Mouse (Mus musculus): ENCODE data around the gene Zfp62. TPM values are rescaled to one million over a fixed set of nuclear protein-coding genes. Genes with fewer than 3 reads are reported as not detected.

The Zfp62 gene
- polyA plus RNA-seq, 1 experiment: 3.3 TPM

DNA sequence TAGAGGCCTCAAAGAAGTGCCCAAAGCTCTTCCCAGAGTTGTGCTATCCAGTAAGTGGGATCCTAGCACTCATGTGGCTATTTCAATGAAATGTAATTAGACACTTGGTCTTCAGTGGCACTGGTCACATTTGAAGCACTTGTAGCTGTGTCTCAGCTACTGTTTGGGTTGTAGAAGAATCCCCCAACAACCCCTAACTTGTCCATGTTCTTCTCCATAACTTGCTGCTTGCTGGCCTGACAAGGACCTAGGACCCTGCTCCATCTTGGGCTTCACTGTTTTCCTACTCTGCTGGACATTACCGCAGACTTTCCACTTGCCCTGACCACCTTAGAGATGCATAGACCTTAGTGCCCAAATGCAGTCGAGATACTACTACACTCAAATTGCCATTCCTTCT is 1.0 kb upstream of the Zfp62 start:
- H3K79me3 ChIP-seq (ENCODE audit: low read depth): peaks cover 38% of the 10 kb centered on the region
- peak overlapping the region; percentile 54 for H3ac ChIP-seq (ENCODE audit: control insufficient read depth, insufficient read length, low read depth)
- peaks cover 53% of the 10 kb centered on the region for H3K79me2 ChIP-seq (ENCODE audit: control insufficient read depth, insufficient read depth)
- TF ChIP-seq CEBPB (IDR thresholded peaks at IDR 0.05; ENCODE audit: low read depth): no peak
- TF ChIP-seq MYOG (IDR thresholded peaks at IDR 0.05; ENCODE audit: control insufficient read depth, extremely low read depth, insufficient read length): no peak
- no peak for TF ChIP-seq MAX (IDR thresholded peaks at IDR 0.05)
- TF ChIP-seq MYOD1 (IDR thresholded peaks at IDR 0.05; ENCODE audit: control insufficient read depth, insufficient read length, low read depth): no peak
- H3K36me3 ChIP-seq (ENCODE audit: control insufficient read depth, insufficient read depth): peaks cover 9% of the 10 kb centered on the region
- no peaks in the 10 kb centered on the region for H3K27me3 ChIP-seq (ENCODE audit: control insufficient read depth, insufficient read depth, insufficient read length)
- peak overlapping the region; percentile 68 for H3K4me3 ChIP-seq (ENCODE audit: insufficient read depth, poor library complexity, severe bottlenecking)

DNA sequence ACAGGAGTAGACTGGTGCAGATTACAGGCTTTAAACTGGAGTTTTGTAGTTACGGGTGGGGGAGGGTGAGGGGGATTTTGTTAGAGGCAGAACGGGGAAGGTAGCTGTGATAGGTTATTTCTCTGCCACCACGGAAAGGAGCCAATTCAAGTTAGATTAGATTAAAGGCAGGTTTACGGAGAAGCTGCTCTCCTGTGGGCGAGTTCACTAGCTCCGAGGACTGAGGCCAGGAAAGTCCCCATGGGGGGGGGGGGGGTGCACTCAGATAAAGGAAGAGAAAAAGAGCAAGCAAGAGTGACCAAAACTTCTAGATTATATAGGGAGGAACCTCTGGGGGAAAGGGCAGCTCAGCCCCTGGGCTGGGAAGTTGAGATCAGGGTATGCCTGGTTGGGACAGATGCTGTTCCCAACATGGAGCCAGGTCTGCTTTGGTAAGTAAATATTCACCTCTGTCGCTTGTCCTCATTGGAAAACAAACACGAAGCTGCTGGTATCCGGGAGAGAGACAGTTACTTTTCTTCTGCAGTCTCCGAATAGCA is 500 bp upstream of the Zfp62 start:
- peaks cover 58% of the 10 kb centered on the region for H3K79me2 ChIP-seq (ENCODE audit: control insufficient read depth, insufficient read depth)
- TF ChIP-seq MYOD1 (IDR thresholded peaks at IDR 0.05; ENCODE audit: control insufficient read depth, insufficient read length, low read depth) (no peak), CTCF (IDR thresholded peaks at IDR 0.05; ENCODE audit: control insufficient read depth, insufficient read depth, insufficient read length) (no peak), CEBPB (IDR thresholded peaks at IDR 0.05; ENCODE audit: low read depth) (no peak), MAX (IDR thresholded peaks at IDR 0.05) (no peak), USF1 (IDR thresholded peaks at IDR 0.05; ENCODE audit: low read depth) (no peak), FOSL1 (IDR thresholded peaks at IDR 0.05; ENCODE audit: insufficient read depth, low read length, poor library complexity, severe bottlenecking) (no peak), MYOG (IDR thresholded peaks at IDR 0.05; ENCODE audit: control insufficient read depth, extremely low read depth, insufficient read length) (no peak)
- peaks cover 14% of the 10 kb centered on the region for H3K36me3 ChIP-seq (ENCODE audit: control insufficient read depth, insufficient read depth)
- peak overlapping the region; percentile 68 for H3K4me3 ChIP-seq (ENCODE audit: insufficient read depth, poor library complexity, severe bottlenecking)
- H3K79me3 ChIP-seq (ENCODE audit: low read depth): peaks cover 42% of the 10 kb centered on the region
- H3ac ChIP-seq (ENCODE audit: control insufficient read depth, insufficient read length, low read depth): peak overlapping the region; percentile 89
- H3K27me3 ChIP-seq (ENCODE audit: control insufficient read depth, insufficient read depth, insufficient read length): no peaks in the 10 kb centered on the region

DNA sequence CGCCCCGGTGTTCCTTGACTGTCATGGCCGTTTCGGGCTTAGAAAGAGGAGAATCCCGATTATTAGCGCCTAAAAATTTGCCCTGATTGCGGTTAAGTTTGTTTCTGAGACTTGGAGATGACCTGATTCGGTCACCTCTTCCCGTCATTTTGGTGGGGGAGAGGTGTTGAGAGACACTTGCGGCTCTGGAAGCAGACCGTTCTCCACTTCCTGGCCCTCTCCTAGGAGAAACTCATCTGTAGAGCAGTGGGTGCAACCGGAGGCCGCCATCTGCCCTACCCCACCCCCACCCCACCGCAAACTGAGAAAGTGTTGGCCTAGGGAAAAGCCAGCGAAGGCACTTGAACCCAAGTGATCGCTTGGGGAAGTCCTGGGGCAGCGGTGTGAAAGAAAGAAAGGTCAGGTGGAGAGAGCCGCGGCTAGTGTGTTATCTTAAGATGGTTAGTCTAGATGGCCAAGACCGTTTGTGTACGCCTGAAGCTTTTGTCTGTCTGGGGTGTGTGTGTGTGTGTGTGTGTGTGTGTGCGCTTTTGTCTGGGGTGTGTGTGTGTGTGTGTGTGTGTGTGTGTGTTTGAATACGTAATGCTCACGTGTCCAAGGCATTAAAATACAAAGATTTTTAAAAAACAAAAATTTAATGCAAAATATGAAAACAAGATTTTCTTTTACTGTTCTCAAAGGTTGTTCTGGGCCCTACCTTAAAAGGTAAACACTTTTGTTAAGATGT is 842 bp downstream of the Zfp62 start:
- no peaks in the 10 kb centered on the region for H3K27me3 ChIP-seq (ENCODE audit: control insufficient read depth, insufficient read depth, insufficient read length)
- peaks cover 72% of the 10 kb centered on the region for H3K79me2 ChIP-seq (ENCODE audit: control insufficient read depth, insufficient read depth)
- TF ChIP-seq USF1 (IDR thresholded peaks at IDR 0.05; ENCODE audit: low read depth) (peak; percentile 82), MYOD1 (IDR thresholded peaks at IDR 0.05; ENCODE audit: control insufficient read depth, insufficient read length, low read depth) (no peak), MYOG (IDR thresholded peaks at IDR 0.05; ENCODE audit: control insufficient read depth, extremely low read depth, insufficient read length) (no peak), MAX (IDR thresholded peaks at IDR 0.05) (no peak), CTCF (IDR thresholded peaks at IDR 0.05; ENCODE audit: control insufficient read depth, insufficient read depth, insufficient read length) (no peak), CEBPB (IDR thresholded peaks at IDR 0.05; ENCODE audit: low read depth) (no peak)
- H3K79me3 ChIP-seq (ENCODE audit: low read depth): peaks cover 55% of the 10 kb centered on the region
- H3K4me3 ChIP-seq (ENCODE audit: insufficient read depth, poor library complexity, severe bottlenecking): peak overlapping the region; percentile 68
- peak overlapping the region; percentile 89 for H3ac ChIP-seq (ENCODE audit: control insufficient read depth, insufficient read length, low read depth)
- H3K36me3 ChIP-seq (ENCODE audit: control insufficient read depth, insufficient read depth): peaks cover 25% of the 10 kb centered on the region

DNA sequence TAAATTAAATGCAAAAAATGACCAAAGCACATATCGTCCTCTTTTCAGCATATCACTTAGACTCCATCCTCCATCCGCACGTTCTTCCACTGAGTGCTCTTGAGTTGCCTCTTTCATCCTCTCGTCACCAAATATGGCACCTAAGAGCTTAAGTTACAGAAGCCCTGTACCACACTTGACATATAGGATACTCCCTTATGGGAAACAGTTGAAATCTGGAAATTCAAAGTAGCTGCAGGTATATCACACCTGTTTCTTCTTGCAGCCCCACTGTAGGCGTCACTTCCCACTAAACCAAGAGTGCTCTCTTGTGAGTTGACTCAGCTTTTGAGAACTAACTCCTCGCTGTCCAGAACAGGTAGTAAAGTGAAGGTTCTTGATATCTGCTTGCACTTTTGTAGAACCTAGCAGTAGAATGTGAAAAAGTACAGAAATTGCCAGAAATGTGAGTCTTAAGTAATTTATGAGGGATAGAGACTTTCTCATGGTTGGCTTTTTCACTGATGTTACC is 2.0 kb downstream of the Zfp62 start:
- peaks cover 31% of the 10 kb centered on the region for H3K36me3 ChIP-seq (ENCODE audit: control insufficient read depth, insufficient read depth)
- peak overlapping the region; percentile 3 for H3ac ChIP-seq (ENCODE audit: control insufficient read depth, insufficient read length, low read depth)
- peaks cover 84% of the 10 kb centered on the region for H3K79me2 ChIP-seq (ENCODE audit: control insufficient read depth, insufficient read depth)
- H3K27me3 ChIP-seq (ENCODE audit: control insufficient read depth, insufficient read depth, insufficient read length): no peaks in the 10 kb centered on the region
- TF ChIP-seq MAX (IDR thresholded peaks at IDR 0.05): no peak
- no peak for TF ChIP-seq MYOG (IDR thresholded peaks at IDR 0.05; ENCODE audit: control insufficient read depth, extremely low read depth, insufficient read length)
- TF ChIP-seq CEBPB (IDR thresholded peaks at IDR 0.05; ENCODE audit: low read depth): no peak
- no peak for TF ChIP-seq FOSL1 (IDR thresholded peaks at IDR 0.05; ENCODE audit: insufficient read depth, low read length, poor library complexity, severe bottlenecking)
- no peak for TF ChIP-seq USF1 (IDR thresholded peaks at IDR 0.05; ENCODE audit: low read depth)
- TF ChIP-seq MYOD1 (IDR thresholded peaks at IDR 0.05; ENCODE audit: control insufficient read depth, insufficient read length, low read depth): no peak
- TF ChIP-seq CTCF (IDR thresholded peaks at IDR 0.05; ENCODE audit: control insufficient read depth, insufficient read depth, insufficient read length): no peak
- H3K4me3 ChIP-seq (ENCODE audit: insufficient read depth, poor library complexity, severe bottlenecking): peak overlapping the region; percentile 68
- peaks cover 67% of the 10 kb centered on the region for H3K79me3 ChIP-seq (ENCODE audit: low read depth)

DNA sequence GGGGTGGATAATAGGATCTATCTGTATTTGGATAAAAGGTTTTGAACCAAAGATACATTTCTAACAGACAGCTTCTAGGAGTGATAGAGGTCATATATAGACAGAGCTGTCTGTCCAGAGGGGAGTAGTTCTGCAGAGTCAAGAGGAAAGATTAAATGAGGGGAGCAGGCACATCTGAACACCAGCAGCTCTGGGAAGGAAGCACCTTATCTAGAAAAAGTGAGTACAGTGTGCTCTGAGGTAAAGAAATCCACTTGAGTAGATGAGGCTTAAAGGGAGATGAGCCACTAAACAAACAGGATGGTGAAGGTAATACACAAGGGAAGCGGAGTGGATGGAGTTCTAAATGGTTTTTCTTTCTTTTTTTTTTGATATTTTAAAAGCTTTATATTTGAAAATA is 4.4 kb downstream of the Zfp62 start:
- Histone ChIP-seq H3K27me3 (ENCODE audit: control insufficient read depth, insufficient read depth, insufficient read length) (no peaks in the 10 kb centered on the region), H3K4me3 (ENCODE audit: insufficient read depth, poor library complexity, severe bottlenecking) (no peak overlapping the region), H3K79me3 (ENCODE audit: low read depth) (peaks cover 80% of the 10 kb centered on the region), H3ac (ENCODE audit: control insufficient read depth, insufficient read length, low read depth) (no peak overlapping the region), H3K36me3 (ENCODE audit: control insufficient read depth, insufficient read depth) (peaks cover 51% of the 10 kb centered on the region), H3K79me2 (ENCODE audit: control insufficient read depth, insufficient read depth) (peaks cover 97% of the 10 kb centered on the region)
- TF ChIP-seq MAX (IDR thresholded peaks at IDR 0.05) (no peak), CEBPB (IDR thresholded peaks at IDR 0.05; ENCODE audit: low read depth) (no peak), MYOD1 (IDR thresholded peaks at IDR 0.05; ENCODE audit: control insufficient read depth, insufficient read length, low read depth) (no peak), FOSL1 (IDR thresholded peaks at IDR 0.05; ENCODE audit: insufficient read depth, low read length, poor library complexity, severe bottlenecking) (no peak), CTCF (IDR thresholded peaks at IDR 0.05; ENCODE audit: control insufficient read depth, insufficient read depth, insufficient read length) (no peak), USF1 (IDR thresholded peaks at IDR 0.05; ENCODE audit: low read depth) (no peak), MYOG (IDR thresholded peaks at IDR 0.05; ENCODE audit: control insufficient read depth, extremely low read depth, insufficient read length) (no peak)
